Mouse (Mus musculus) urinary bladder, adult 2 months (tissue): ENCODE data around the gene Slc12a3. TPM values are rescaled to one million over a fixed set of nuclear protein-coding genes. Genes with fewer than 3 reads are reported as not detected.

Experiments
- DNase-seq: peaks from one replicate; pipeline ENCODE4 v3.0.0; 2022; ENCODE audit warnings: low spot score
- polyA plus RNA-seq: library from polyadenylated mRNA; depleted of rRNA; stranded (reverse); fragments of >200 nt; gene quantifications from 2 replicates; pipeline ENCODE4 v1.2.3, GENCODE M21; 2012; rRNA removed

Gene Slc12a3
- polyA plus RNA-seq, result 0.21 TPM in 2 replicates

DNA sequence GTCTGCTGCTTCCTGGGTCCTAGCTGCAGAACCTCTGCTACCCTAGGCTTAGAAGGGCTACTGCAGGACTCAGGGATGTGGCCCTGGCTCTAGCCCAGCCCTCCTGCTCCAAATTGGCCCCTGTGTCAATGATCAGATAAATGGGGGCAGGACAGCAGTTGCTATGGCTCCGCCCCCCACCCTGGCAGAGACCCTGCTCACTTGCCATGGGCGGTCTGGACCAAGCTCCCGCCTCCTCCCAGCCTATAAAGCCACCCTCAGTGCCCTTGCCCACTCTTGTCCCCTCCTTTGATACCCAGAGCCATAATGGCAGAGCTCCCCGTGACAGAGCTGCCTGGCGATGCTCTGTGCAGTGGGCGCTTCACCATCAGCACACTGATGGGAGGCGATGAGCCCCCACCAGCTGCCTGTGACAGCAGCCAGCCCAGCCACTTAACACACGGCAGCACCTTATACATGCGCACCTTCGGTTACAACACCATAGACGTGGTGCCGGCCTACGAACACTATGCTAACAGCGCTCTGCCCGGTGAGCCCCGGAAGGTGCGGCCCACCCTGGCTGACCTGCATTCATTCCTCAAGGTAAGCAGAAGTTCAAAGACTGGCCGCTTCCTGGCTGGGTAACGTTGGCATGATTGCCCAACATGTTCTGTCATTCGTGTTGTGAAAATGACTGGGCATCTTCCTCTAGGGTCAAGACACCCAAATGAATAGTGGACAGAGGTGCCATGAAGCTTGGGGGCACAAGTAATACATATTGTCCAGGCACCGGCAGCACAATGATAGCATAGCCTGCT lies at the start of gene Slc12a3:
Gene Slc12a3 (plus strand): TSS at position 270 of the 797 bp plus-strand sequence.
- DNase-seq, result no peak

DNA sequence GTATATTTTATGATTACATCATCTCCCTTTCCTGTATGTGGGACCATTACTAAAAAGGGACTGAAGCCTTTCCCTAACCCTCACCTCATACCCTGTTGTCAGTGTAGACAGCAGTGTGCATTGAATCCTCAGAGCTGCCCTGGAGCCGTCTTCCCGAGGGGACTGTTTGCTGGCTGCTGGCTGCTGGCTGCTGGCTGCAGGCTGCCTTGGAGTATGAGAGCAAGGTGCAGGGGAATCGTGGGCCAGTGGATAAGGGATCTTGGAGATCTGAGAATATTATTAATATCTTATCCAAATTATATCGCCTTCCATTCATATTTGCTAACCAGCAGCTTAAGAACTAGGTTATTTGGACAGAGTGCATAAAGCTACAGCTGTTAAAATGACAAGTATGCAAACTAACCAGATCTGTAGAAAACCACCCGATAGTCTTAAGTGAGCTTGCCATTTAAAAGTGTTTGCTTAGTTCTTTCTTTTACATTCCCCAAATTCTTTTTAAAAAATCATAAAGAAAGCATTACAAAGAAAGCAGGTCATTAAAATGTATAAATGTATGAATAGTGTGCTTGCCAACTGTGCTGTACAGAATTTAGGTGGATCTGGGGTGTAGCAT lies 48.9 kb upstream of the Slc12a3 start:
- DNase-seq, result no peak

DNA sequence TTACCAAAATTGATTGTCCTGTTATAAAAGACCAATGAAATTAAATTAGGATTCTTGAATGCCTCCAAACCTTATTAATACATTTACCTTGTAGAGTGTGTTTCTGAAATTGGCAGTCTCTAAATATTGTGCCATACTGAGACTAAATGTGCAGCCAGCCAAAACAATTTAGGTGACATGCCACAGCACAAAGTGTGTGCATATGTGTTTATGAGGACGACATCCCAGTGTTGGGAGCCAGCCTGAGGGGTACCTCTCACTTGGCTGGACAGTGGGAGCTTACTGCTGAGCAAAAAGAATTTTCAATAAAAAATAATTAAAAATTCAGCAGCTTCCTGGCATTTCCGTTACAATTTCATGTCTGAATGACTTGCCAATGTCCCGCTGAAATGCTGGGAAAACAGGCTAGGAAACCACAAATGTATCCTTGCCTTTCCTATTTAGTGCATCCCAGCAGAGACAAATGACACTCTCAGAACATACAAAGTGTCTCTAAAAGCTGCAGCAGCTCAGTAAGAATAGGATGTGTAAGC lies 46.5 kb upstream of the Slc12a3 start:
- DNase-seq, result no peak

DNA sequence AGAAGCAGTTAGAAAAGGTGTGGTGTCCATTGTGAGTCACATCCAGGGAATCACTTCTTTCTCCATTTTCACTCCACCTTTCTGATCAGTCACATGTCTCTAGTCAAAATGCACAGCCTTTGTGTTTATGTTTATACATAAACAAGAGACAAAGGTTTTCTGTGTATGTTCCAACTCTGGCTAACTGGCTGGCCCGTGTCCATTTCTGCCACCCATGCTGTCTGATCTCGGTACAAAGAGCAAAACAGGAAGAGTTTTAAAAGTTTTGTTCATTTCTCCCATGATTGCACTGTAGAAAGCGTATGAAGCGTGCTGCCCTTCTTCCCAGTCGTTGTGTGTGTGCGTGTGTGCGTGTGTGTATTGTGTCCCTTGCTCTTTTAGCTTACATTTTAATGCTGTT lies 44.8 kb upstream of the Slc12a3 start:
- DNase-seq, result no peak

DNA sequence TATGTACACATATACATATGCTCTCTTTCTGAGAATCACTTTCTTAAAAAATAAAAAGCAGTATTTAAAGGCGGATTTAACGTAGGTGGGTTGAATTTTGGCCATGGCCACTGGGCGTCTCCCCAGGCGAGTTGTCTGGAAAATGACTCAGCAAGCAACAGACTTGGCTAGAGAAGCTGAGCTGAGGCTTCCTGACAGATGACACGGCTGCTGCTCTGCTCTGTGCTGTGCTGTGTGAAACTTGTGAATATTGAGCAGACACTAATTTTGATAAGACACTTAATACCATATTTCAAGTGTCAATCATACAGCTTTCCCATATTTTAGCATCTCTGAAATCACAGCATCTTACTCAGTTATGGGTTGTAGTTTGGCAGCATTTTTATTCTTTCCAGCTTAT lies 38.4 kb upstream of the Slc12a3 start:
- no peak for DNase-seq

DNA sequence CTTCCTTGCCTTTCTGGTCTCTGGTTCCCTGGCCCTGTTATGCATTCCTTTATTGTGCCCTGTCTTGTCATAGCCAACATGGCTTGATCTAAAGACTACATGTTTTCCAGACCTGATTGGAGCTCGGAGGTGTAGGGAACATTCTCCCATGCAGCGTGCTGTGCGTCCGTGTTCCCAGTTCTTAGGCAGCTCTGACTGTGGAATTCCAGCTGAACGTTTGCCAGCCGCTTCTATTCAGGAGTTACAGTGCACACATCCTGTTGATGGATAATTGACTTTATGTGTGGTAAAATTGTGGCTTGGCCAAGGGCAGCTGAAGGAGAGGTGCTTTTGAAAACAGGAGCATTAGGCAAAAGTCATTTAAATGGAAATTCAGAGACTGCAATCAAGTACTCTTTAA lies 36.9 kb upstream of the Slc12a3 start:
- no peak for DNase-seq

DNA sequence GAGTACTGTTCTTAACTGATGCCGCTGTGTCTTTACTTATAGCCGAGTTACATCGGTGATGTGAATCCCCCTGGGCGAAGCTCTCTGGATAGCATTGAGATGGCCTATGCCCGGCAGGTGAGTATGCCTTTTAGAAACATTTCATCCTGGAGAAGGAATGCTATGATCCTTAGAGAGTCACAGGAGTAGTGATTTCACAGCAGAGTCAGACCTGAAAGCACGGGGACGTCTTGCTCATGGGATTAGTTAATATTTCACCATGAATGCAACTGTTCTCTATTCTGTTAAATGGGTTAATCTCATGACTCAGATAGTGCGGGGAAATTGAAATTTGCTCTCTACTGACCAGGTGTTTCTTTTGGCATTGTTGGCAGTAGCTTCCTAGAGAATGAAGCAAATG lies 36.4 kb upstream of the Slc12a3 start:
- DNase-seq, result no peak

DNA sequence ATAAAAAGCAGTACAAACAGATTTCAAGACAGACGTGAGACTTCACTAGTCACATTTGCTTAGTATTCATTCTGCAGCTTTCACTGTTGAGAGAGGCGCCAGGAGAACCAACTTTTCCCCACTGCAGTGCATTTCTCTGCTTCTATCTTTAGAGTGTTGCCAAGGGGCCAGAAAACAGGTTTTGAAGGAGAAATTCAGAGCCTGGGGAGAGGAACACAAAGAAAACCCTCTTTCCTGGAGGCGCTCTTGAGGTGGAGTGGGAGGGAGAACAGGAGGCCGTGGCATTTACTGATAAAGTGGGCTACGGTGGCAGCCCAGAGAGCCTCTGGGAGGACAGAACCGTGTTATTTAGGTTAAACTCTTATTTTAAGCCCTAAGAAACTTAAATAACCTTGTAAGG lies 33.3 kb upstream of the Slc12a3 start:
- no peak for DNase-seq

DNA sequence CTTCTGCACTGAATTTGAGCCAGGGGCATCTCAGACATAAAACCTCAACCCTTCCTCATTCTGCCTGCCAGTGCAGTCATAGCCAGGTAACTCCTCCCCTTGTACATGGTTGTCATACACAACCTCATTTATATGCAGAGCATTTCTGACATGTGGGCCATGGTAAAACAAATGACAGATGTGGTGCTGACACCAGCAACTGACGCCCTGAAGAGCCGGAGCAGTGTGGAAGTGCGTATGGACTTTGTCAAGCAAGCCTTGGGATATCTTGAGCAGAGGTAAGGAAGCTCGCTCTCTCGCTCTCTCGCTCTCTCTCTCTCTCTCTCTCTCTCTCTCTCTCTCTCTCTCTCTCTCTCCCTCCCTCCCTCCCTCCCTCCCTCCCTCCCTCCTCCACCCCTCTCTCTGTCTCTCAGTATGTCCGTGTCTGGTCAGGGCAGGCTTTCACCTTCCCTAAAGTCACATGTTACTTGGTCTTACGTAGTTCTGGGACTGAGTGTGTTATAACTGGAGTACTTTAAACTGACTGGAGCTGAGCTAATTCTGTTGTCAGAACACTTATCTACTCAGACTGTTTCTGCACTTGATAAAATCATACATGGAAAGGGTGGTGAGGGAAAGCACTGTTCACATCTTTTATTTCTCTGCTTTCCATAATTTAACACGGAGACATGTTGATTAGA lies 32.5 kb upstream of the Slc12a3 start:
- DNase-seq, result no peak

DNA sequence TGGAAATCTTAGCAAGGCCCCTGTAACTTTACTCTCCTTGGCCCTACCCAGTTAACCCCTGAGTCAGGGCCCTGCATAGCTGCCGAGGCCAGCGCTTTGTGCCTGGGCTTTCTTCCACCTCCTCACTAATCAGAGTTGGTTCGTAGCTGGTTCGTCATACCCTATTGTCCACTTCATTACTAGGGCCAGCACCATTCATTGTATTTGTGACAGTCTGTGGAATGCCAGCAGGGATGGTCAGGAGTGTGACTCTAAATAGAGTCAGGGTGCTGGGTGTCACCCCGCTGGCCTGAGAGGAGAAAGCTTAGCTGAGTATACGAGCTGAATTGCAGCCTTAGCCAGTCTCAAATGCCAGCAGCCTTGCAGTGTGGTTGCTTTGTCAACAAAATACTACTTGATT lies 31.9 kb upstream of the Slc12a3 start:
- DNase-seq, result no peak

DNA sequence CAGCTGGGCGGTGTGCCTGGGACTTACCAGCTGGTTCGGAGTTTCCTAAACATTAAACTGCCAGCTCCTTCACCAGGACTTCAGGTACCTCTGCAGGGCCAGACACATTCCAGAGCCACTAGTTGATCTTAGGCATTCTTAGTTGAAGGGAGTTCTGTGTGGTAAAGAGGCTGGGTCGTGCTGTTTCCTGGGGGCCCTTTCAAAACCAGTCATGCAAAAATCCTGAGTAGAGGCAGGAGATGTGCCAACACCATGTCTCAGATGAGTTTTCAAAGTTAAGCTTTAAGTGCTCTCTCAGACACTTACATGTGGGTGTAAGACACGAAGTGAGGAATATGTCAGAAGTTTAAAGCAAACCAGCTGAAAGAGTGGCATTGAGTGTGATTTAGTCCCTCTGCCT lies 28.2 kb upstream of the Slc12a3 start:
- DNase-seq, result no peak

DNA sequence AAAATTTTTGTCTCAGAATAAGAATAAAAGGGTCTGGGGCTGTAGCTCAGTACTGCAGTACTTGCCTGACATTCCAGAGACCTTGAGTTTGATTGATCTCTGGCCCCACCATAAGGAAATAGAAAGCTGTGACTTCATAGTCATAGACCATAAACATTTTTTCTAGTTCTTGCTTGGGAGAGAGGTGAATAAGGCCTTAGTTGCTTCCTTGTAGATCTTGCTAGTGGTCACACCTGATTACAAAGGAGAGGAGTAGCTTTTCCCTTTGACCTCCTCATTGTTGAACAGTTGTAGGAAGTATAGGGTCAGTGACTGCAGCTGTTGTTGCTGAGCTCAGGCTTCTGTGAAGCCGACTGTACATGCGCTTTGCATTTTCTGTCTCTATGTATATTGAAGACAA lies 24.6 kb upstream of the Slc12a3 start:
- DNase-seq, result no peak

DNA sequence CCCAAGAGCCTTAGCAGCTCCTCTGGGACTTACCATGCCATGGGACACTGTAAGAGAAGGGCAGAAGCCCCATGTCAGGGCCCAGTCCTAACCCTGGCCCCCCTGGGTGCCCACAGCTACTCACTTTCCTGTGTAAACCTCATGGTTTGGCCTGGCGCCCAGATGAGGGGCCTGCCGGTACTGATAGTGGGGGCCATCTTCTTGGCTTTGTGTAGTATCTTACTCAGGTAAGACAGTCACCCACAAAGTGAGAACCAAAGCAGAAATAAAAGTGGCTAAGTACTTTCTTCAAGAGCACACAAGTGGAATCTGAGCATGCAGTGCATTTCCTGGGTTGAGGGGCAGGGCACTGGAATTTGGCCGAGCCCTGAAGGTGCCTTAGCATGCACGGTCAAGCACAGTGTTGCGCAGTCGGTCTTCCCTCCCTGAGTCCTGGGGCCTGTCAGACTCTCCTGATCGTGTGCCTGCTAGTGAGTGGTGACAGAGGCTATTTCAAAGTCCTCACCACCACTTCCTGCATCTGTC lies 21.9 kb upstream of the Slc12a3 start:
- no peak for DNase-seq

DNA sequence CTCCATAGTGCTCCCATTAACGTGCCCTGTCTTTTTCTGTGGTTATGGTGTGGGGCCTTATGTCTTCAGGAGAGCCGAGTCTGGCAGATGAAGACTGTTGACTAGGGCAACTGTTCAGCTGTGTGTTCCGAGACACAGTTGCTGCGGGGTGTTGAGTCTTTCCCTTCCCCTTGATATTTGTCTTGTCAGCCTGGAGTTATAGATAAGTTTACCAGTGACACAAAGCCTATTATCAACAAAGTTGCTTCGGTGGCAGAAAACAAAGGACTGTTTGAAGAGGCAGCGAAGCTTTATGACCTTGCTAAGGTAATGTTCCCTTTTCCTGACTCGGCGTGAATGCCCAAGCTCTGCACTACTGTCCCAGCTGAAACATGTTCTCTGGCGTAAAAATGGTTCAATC lies 21.3 kb upstream of the Slc12a3 start:
- no peak for DNase-seq

DNA sequence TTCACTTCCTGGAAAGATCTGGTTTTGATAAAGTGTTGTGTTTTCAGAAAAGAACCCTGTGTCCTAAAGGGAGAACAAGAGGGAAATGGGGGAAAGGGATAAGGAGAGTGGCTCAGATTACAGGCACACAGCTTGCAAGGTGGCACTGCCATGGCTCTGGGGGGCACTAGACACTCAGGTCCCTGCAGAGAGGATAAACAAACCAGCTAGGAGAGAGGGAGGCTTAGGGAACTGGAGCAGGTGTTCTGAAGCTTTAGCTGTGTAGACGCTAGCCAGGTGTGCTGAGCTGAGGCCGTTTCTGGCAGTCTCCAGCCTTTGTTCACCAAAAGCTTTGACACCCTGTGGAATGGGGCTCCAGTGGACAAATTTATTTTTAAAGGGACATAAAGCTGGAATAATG lies 14.9 kb upstream of the Slc12a3 start:
- DNase-seq, result no peak

DNA sequence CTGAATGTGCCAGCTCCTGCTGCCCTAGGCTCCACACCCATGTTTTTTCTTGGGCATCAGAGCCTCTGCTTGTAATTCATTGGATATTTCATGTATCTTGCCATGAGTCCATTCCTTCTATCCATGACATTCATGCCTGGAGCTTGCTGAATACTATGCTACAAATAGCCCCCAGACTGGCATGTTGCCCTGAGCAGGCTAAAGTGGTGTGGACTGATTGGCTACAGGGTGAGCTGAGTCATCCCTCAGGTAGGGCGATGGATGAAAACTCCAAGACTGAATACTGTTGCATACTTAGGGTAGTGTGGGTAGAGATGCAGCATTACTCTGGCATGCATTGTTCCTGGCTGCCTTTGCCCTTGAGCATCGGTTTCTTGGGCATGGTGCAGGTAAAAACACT lies 11.8 kb upstream of the Slc12a3 start:
- DNase-seq, result no peak

DNA sequence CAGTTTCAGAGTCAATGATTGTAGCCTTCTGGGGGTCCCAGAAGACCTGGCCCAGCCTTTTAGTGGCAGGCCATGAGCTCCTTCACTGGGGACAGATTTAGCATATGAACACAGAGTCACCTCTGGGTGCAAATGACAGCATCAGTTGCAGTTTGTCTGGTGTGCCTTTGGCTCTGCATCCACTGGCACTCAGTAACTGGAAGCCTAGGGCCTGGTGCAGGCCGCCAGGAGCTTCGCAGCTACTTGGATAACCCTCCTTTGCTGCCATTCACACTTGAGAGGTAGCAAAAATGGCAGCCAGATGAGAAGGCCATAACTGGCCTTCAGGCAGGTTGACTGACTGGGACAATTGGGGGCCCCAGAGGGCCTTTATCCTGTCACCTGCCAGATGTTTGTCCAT lies 11.3 kb upstream of the Slc12a3 start:
- DNase-seq, result no peak

DNA sequence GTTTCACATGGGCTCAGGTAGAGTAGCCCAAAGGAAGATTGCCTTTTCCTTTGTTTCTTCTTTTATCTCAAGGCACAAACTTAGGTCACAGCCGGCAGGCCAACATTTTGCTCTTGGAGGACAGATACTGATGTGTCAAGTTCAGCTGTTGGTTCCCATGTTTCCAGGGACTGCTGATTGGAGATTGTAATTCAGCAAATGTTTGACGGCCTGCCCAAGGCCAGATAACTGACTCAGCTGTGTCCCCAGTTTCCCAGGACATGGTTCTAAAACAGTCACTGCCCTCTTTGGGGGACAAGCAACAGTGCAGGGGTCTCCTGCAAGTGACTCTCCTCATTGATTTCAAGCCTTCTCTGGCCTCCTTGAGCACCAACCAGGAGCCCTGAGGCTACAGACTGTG lies 9.0 kb upstream of the Slc12a3 start:
- no peak for DNase-seq

DNA sequence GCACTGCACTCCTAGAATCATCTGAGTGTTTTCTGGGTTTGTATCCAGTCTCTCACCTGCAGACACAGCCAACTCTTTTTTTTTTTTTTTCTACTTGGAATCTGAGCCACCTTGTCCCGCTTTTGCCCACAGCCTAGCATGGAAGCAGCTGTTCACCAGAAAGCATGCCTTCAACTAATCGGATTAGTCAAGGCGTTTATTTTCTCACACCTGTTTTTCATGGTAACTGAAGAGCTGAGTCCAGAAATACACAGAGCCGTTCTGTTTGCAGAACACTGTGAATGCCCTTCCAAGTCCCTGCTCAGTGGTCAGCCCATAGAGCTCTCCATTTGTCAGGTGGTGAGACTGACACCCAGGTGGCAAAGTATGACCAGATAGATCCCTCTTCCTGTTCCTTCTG lies 6.9 kb upstream of the Slc12a3 start:
- DNase-seq, result no peak

DNA sequence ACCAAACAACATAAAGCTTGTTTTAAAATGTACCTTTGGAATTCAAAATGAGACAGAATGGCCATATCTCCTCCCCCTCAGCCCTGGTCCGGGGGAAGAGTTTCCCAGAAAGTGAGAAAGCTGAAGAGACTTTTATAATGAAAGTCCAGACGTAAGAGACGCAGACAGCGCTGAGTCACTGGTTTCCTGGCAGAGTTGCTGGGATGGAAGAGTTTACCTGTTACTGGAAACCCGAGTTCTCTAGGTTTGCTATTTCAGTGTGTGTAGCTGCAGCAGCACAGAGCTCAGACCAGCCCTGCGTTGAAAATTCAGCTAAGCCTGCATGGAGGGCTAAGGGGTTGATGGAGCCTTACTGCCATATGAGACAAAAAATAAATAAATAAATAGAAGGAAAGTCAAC lies 6.0 kb upstream of the Slc12a3 start:
- no peak for DNase-seq

DNA sequence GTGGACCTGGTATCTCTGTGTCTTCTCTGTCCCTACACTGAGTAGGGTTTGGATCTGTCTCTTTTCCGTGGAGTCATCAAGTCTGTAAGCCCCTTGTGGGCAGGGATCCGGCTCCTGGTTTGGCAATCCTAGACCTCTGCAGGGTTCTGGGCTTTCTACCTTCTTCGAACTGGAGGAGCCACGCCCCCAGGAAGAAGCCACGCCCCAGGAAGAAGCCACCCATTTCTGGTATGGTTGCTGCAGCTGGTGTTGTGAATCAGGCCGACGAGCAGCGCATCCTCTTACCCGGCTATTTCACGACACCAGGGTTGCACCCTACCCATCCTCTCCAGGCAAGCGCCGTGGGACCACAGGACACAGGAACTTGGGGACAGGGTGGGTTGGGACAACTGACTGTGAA lies 4.9 kb upstream of the Slc12a3 start:
- no peak for DNase-seq

DNA sequence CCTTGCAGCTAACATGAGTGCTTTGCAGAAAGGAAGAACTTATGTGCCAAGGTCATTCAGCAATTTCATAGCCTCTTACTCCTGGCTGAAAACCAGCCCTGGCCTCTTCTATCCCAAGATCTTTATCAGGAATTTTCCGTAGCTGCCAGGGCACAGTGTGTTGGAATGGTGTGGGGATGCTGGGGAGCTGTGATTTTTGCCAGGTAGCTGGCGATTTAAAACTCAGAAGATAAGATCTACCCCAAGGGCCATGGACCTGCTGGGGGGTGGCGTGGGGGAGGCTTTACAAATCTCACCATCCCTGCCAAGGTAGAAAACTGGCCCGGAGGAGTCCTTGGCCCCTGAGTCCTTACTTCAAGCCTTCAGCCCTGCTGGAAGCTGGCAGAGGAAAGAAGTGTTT lies 3.0 kb upstream of the Slc12a3 start:
- DNase-seq, result no peak

DNA sequence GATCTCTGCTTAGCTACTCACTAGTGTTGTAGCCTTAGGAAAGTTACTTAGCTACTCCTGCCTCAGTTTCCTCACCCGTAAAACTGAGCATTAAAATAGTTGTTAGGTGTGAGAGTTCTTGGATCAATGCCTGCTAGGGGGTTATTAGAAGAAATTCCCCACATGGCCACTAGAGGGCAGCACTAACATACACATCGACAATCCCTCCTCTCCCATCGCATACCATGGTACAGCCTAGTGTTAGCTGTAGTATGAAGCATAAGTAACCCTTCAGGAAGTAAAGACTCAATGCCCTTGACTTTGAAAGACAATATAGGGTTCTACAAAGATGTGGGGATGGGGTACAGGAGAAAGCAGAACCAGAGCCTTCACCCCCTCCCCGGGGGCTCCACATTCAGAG lies 1.7 kb downstream of the Slc12a3 start:
- no peak for DNase-seq
